Mouse (Mus musculus) kidney, adult 8-10 months (tissue): ENCODE results near the gene H2-Ob.
"Not testable (repeated sequence)": the region's sequence is repeated elsewhere in the genome, so short reads cannot be mapped to it uniquely, and the experiment has no call there.

Source experiments
- DNase-seq, 2 experiments: peaks; one replicate each; pipeline ENCODE4 v3.0.0; 2022

The H2-Ob gene

GRCm38 (mm10) chr17:34208421-34208820 is 30.3 kb upstream of the H2-Ob start:
- DNase-seq = no peak

GRCm38 (mm10) chr17:34209680-34210079 is 29.0 kb upstream of the H2-Ob start:
- DNase-seq = no peak

GRCm38 (mm10) chr17:34210599-34210998 is 28.1 kb upstream of the H2-Ob start:
- no peak for DNase-seq

- no peak for DNase-seq
These were observed 26.8 kb upstream of the H2-Ob start for GRCm38 (mm10) chr17:34211746-34212365.

- DNase-seq = no peak
These were observed 24.8 kb upstream of the H2-Ob start for GRCm38 (mm10) chr17:34213936-34214335.

- peak in 1 of 2 experiments; percentile 1 for DNase-seq
These were observed 23.5 kb upstream of the H2-Ob start for GRCm38 (mm10) chr17:34215176-34215575.

GRCm38 (mm10) chr17:34217216-34217928 is 21.3 kb upstream of the H2-Ob start:
- DNase-seq = no peak

- no peak for DNase-seq
These were observed 20.7 kb upstream of the H2-Ob start for GRCm38 (mm10) chr17:34217986-34218385.

GRCm38 (mm10) chr17:34218675-34219074 is 20.0 kb upstream of the H2-Ob start:
- DNase-seq = peak; percentile 92 to 94

- DNase-seq = peak; percentile 47 to 77
These were observed 19.6 kb upstream of the H2-Ob start for GRCm38 (mm10) chr17:34219096-34219495.

- peak in 1 of 2 experiments; percentile 43 for DNase-seq
These were observed 18.9 kb upstream of the H2-Ob start for GRCm38 (mm10) chr17:34219801-34220200.

- DNase-seq = peak in 1 of 2 experiments; percentile 0
These were observed 18.3 kb upstream of the H2-Ob start for GRCm38 (mm10) chr17:34220401-34220800.

GRCm38 (mm10) chr17:34224816-34225215 is 13.9 kb upstream of the H2-Ob start:
- DNase-seq = peak in 1 of 2 experiments; percentile 56

- no peak for DNase-seq
These were observed 13.3 kb upstream of the H2-Ob start for GRCm38 (mm10) chr17:34225426-34225825.

GRCm38 (mm10) chr17:34225911-34226310 is 12.8 kb upstream of the H2-Ob start:
- not testable (repeated sequence) for DNase-seq

- DNase-seq = not testable (repeated sequence)
These were observed 7.7 kb upstream of the H2-Ob start for GRCm38 (mm10) chr17:34230971-34231370.

GRCm38 (mm10) chr17:34232021-34232420 is 6.7 kb upstream of the H2-Ob start:
- DNase-seq = not testable (repeated sequence)

- peak; percentile 67 to 83 for DNase-seq
These were observed 3.8 kb upstream of the H2-Ob start for GRCm38 (mm10) chr17:34234926-34235325.

- DNase-seq = no peak
These were observed 2.0 kb upstream of the H2-Ob start for GRCm38 (mm10) chr17:34236691-34237090.

- DNase-seq = no peak
These were observed 962 bp upstream of the H2-Ob start for GRCm38 (mm10) chr17:34237741-34238140.

- DNase-seq = no peak
These were observed 918 bp downstream of the H2-Ob start for GRCm38 (mm10) chr17:34239601-34240041.

GRCm38 (mm10) chr17:34240366-34240765 is 1.7 kb downstream of the H2-Ob start:
- no peak for DNase-seq

- DNase-seq = no peak
These were observed 2.2 kb downstream of the H2-Ob start for GRCm38 (mm10) chr17:34240916-34241315.

- DNase-seq = no peak
These were observed 6.0 kb downstream of the H2-Ob start for GRCm38 (mm10) chr17:34244656-34245055.
